Mouse (Mus musculus) lung, embryonic 15.5 days (tissue): ENCODE results near the gene Rai1. TPM values are rescaled to one million over a fixed set of nuclear protein-coding genes. Genes with fewer than 3 reads are reported as not detected.

Experiments used
- ATAC-seq: fragments of 200-750 bp; cut with Nextera tagmentation; 2 replicates; pipeline ENCODE4 v1.8.0; 2017; ENCODE audit warnings: moderate number of reproducible peaks, borderline replicate concordance; ENCODE audit not compliant: low FRiP score, low TSS enrichment; ENCODE audit errors: extremely low read depth
- H3K27ac ChIP-seq: fragments of 300-500 bp; sonication (generic); 2 replicates; pipeline ENCODE4 v1.5.1; 2015; ENCODE audit warnings: moderate library complexity, mild to moderate bottlenecking, inconsistent platforms
- H3K27me3 ChIP-seq: fragments of 300-500 bp; sonication (generic); 2 replicates; pipeline ENCODE4 v1.6.1; 2015; ENCODE audit warnings: inconsistent platforms
- H3K36me3 ChIP-seq: fragments of 300-500 bp; sonication (generic); 2 replicates; pipeline ENCODE4 v1.6.1; 2015; ENCODE audit warnings: inconsistent platforms
- H3K4me1 ChIP-seq: fragments of 300-500 bp; sonication (generic); 2 replicates; pipeline ENCODE4 v1.6.1; 2015; ENCODE audit warnings: inconsistent platforms
- H3K4me2 ChIP-seq: fragments of 300-500 bp; sonication (generic); 2 replicates; pipeline ENCODE4 v1.6.1; 2015; ENCODE audit warnings: inconsistent platforms, mild to moderate bottlenecking, moderate library complexity
- H3K4me3 ChIP-seq: fragments of 300-500 bp; sonication (generic); 2 replicates; pipeline ENCODE4 v1.5.1; 2015; ENCODE audit warnings: mild to moderate bottlenecking, inconsistent platforms
- H3K9ac ChIP-seq: fragments of 300-500 bp; sonication (generic); 2 replicates; pipeline ENCODE4 v1.6.1; 2015; ENCODE audit warnings: inconsistent platforms
- H3K9me3 ChIP-seq: fragments of 300-500 bp; sonication (generic); 2 replicates; pipeline ENCODE4 v1.6.1; 2016; ENCODE audit warnings: inconsistent platforms
- WGBS: fragments of 180-500 bp; shearing (Covaris S2); methylation state at CpG from one replicate; pipeline ENCODE4 v1.1.7; 2015; 5-methylcytosine and 5-hydroxymethylcytosine counted together
- polyA plus RNA-seq: library from polyadenylated mRNA; unstranded; fragments of >200 nt; fragmentation: Nextera tagmentation; extraction: Ambion mirVana; gene quantifications from 2 replicates; pipeline ENCODE4 v1.2.1, GENCODE M21; 2015

Rai1 gene
- polyA plus RNA-seq, 1 experiment from 2014 or later: 27.9 TPM

DNA sequence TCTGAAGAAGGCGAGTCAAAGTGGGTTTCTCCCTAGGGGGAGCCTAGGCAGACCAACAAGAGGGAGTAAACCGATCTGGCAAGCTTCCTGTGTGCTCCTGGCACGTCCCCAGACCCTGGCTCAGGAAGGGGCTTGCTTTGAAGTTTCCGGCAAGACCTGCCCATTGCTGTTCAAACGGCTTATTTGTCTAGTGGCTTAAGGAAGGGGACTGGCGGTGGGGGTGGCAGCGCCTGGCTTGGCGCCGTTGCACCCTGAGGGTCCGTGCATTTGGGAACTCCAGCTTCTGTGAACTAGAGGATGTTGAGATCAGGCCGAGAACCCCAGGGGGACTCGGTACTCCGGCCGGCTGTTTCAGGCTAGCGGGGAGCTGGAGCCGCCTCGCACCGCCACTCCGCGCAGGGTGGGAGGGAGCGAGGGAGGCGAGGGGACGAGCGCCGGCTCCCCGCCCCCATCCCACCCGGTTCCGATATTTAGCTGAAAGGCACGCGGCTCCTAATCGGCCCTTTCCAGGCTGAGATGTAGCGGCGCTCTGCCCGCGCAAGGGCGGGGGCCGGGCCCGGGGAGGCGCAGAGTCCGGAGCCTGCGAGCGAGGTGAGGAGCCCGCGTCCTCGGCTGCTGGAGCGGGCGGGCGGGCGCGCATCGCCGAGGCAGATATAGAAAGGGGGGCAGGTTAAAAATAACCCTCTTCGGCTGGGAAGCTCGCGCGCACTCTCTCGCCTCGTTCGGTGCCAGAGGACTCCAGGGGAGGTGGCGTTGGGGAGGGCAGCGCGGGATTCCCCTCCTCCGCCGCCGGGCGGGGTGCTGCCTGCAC is 70.8 kb downstream of the Rai1 start:
- Histone ChIP-seq H3K4me3 (peak overlapping the region; percentile 58), H3K9ac (peak overlapping the region; percentile 61), H3K27ac (peak overlapping the region; percentile 91), H3K36me3 (no peaks in the 10 kb centered on the region), H3K4me1 (peaks cover 90% of the 10 kb centered on the region), H3K4me2 (peak overlapping the region; percentile 99), H3K27me3 (no peaks in the 10 kb centered on the region), H3K9me3 (no peaks in the 10 kb centered on the region)
- ATAC-seq: peak; percentile 50
- WGBS: under 1% methylated on average over 66 of the region's 66 CpGs

DNA sequence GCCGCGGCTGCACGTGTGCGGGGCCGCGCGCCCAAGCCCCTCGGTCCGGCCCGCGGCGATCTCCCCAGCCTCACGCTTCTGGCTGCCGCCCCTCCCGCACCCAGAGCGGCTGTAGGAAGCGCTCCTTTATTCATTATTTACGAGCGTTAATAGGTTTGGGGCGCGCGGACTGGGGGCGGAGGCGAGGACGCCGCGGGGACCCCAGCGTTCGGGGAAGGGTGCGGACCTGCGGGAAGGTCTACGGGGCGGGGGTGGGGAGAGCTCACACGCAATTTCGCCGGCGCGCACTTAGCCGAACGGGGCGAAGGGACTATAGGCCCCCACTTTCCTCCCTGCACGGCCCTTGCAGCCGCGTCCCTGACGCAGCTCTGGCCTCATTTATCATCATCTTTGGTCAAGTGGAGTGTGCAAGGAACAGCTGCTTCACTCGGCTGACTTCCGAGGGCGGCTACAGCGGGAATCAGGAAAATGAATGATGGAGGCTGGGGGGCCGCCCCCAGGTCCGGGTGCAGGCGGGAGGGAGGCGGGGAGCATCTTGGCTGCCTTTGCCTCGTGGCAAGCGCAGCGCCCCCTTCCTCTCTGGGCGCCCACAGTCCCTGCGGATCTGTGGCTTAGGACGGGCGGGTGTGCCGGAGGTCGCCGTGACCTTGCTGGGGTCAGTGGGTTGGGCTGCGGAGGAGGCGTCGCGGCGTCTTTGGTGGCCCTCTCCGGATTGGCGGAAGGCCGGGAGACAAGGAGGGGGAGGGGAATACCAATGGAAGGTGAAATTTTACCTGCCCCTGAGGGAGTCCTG is 71.6 kb downstream of the Rai1 start:
- Histone ChIP-seq H3K4me3 (peak overlapping the region; percentile 58), H3K36me3 (no peaks in the 10 kb centered on the region), H3K27me3 (no peaks in the 10 kb centered on the region), H3K27ac (peak overlapping the region; percentile 91), H3K9me3 (no peaks in the 10 kb centered on the region), H3K4me1 (peaks cover 93% of the 10 kb centered on the region), H3K4me2 (peak overlapping the region; percentile 99), H3K9ac (peak overlapping the region; percentile 61)
- peak; percentile 25 for ATAC-seq
- under 1% methylated on average over 71 of the region's 71 CpGs for WGBS

DNA sequence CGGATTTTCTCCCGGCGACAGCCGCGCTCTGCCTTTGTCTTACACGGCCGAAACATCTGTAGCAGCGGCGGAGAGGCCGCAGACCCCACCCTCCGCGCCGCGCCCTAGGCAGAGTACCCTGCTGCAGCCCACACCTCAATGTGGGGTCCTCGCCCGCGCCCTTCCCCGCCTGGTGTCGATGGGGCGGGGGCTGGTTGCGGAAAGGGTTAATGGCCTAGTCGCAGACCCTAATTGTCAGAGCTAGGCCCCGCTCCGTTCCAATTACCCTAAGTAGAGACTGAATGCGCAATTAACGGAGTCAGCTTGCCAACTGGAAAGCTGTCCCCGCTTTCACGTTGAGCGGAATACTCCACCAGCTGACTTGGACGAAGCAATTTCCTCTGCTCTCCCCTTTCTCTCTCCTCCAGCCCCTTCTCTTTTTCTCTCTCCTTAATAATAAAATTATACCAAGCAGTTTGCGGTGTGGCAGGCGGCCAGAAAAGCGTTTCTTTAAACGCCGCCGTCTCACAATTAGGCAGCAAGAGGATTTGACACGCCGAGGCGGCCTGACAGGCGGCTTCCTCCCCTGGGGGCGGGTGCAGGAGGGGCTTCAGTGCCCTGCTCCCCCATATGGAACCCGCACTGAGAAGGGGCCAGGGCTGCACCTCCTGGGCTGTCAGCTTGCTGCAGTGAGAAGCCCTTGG is 72.3 kb downstream of the Rai1 start:
- H3K36me3 ChIP-seq: no peaks in the 10 kb centered on the region
- 1% methylated on average over 42 of the region's 42 CpGs for WGBS
- peaks cover 93% of the 10 kb centered on the region for H3K4me1 ChIP-seq
- H3K27ac ChIP-seq: peak overlapping the region; percentile 91
- no peaks in the 10 kb centered on the region for H3K27me3 ChIP-seq
- H3K9ac ChIP-seq: peak overlapping the region; percentile 61
- 0 out of 2 replicates have a peak, but pooled peaks have one; percentile 1 for ATAC-seq
- peak overlapping the region; percentile 58 for H3K4me3 ChIP-seq
- peak overlapping the region; percentile 99 for H3K4me2 ChIP-seq
- H3K9me3 ChIP-seq: no peaks in the 10 kb centered on the region

DNA sequence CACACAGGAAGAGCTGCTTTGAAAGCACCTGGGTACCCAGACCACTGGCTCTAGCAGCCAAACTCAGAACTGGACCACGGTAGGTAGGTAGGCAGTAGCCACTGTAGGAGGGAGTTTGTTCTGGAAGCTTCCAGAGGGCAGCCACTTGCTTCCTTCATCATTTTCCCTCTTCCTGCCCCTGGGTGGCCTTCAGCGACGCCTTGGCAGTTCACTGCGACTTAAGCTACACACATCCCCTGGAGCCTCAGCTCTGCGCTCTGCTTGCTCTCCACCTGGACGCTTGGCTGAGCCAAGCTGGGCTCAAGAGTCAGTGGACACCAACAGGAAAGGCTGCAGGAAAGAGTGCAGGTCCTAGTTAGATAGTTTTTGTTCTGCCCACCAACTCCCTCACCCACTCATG is 73.2 kb downstream of the Rai1 start:
- H3K27ac ChIP-seq: peak overlapping the region; percentile 91
- H3K27me3 ChIP-seq: no peaks in the 10 kb centered on the region
- H3K4me1 ChIP-seq: peaks cover 93% of the 10 kb centered on the region
- ATAC-seq: no peak
- H3K9ac ChIP-seq: no peak overlapping the region
- no peak overlapping the region for H3K4me3 ChIP-seq
- no peaks in the 10 kb centered on the region for H3K9me3 ChIP-seq
- H3K4me2 ChIP-seq: peak overlapping the region; percentile 99; the same call in 1 of the 2 replicates
- no peaks in the 10 kb centered on the region for H3K36me3 ChIP-seq
- WGBS: 34% methylated on average over 6 of the region's 6 CpGs

DNA sequence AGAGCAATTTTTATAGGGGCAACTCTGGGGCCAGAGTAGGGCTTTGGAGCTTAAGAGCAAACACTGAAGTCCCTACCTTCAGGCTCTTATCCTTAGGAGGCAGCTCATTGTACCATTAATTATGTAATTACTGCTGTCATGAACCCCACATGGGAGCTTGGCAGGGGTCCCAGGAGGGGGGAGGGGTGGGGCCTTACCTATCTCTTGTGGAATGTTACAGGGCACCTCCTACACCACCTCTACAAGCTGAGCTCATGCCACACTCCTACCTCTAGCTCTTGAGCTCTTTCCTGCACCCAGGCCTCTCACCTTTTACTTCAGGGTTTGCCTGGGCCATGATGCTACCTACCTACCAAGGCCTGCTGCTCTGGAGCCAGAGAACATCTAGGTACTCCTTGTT is 73.7 kb downstream of the Rai1 start:
- Histone ChIP-seq H3K4me1 (peaks cover 93% of the 10 kb centered on the region), H3K9me3 (no peaks in the 10 kb centered on the region), H3K27me3 (no peaks in the 10 kb centered on the region), H3K36me3 (no peaks in the 10 kb centered on the region), H3K4me3 (no peak overlapping the region), H3K4me2 (peak overlapping the region; percentile 99; the same call in 1 of the 2 replicates), H3K9ac (no peak overlapping the region), H3K27ac (peak overlapping the region; percentile 91)
- no peak for ATAC-seq

DNA sequence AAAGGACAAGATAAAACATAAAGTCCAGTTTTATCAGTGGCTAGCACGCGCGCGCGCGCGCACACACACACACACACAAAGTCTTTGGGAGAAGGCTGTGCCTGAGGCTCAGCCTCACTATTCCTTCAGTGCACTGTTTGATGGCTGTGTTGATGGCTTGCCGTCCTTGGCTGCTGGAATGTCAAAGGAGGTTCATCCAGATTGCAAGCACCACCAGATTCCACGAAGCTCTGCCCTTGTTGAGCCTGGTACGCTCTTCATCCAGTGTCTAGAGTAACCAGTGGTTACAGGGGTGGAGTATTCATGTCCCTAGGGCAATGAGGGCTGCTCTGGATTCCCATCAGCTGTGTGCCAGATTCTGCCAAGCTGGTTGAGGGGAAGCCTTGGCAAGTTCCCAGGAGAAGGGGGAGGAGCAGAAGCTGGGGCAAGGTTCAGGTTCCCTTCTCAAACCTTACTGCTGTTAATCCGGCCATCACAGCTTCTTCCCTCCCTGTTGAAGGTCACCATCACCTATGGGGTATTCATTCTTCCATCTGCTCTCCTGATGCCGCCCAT is 77.4 kb downstream of the Rai1 start:
- H3K27ac ChIP-seq: no peak overlapping the region
- peaks cover 17% of the 10 kb centered on the region for H3K36me3 ChIP-seq
- no peak overlapping the region for H3K4me3 ChIP-seq
- no peaks in the 10 kb centered on the region for H3K9me3 ChIP-seq
- peaks cover 88% of the 10 kb centered on the region for H3K4me1 ChIP-seq
- no peak for ATAC-seq
- H3K4me2 ChIP-seq: no peak overlapping the region
- no peaks in the 10 kb centered on the region for H3K27me3 ChIP-seq
- no peak overlapping the region for H3K9ac ChIP-seq
- WGBS: 77% methylated on average over 12 of the region's 12 CpGs

DNA sequence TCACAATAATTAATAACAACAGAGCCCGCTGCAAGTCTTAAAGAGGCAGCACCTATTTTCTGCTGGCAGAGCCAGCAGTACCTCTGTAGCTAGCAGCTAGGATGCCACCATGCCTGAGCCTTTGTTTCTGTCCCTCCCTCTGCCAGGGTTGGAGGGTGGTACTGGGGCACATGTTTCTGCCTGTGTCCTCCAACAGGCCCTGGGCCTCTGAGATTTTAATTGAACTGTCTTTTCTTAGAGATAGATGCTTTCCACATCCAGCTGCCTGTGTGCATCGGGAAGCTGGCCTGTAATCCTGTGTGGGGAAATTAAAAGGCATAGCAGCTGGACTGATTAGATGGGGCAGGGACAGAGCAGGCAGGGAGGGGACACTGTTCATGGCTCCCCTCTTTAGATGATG is 77.9 kb downstream of the Rai1 start:
- Histone ChIP-seq H3K9ac (no peak overlapping the region), H3K27ac (no peak overlapping the region), H3K36me3 (peaks cover 23% of the 10 kb centered on the region), H3K9me3 (no peaks in the 10 kb centered on the region), H3K4me1 (peaks cover 83% of the 10 kb centered on the region), H3K27me3 (no peaks in the 10 kb centered on the region), H3K4me3 (no peak overlapping the region), H3K4me2 (no peak overlapping the region)
- 45% methylated on average over 2 of the region's 2 CpGs for WGBS
- no peak for ATAC-seq

DNA sequence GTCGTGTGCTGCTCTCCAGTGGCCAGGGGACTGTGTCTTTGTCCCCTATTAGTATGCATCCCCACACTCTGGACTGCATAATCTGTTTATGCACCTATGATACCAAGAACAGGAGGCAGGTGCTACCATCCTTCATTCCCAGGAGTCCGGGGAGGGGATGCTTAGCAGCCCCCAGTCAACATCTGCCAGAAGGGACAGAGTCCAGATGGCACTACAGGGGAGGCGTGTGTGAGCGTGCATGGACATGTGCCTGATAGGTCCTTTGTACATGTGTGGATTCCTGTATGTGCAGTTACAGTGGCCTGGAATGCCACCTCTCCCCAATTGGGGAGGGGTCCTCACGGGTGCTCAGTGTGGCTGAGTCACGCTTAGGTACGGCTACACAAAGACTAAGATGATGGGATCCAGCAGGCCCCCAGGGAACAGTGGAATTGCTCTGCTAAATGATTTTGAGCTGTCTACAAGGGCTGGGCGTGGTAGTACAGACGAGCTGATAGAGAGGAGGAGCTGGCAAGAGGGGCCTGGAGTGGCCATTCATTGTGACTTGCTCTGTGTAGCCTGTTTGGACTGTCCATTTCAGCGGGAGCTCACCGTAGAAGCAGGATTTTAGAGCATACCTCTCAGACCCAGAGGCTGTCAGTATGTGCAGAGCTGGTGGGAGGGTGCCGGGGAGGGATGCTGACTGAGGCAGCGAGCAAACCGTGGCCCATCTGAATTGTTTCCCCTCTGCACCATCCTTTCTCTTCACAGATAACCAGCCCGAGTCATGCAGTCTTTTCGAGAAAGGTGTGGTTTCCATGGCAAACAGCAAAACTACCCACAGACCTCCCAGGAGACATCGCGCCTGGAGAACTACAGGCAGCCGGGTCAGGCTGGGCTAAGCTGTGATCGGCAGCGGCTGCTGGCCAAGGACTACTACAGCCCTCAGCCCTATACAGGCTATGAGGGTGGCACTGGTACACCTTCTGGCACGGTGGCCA is 79.8 kb downstream of the Rai1 start:
- H3K4me2 ChIP-seq: no peak overlapping the region
- no peaks in the 10 kb centered on the region for H3K9me3 ChIP-seq
- peaks cover 75% of the 10 kb centered on the region for H3K4me1 ChIP-seq
- no peaks in the 10 kb centered on the region for H3K27me3 ChIP-seq
- peaks cover 42% of the 10 kb centered on the region for H3K36me3 ChIP-seq
- no peak overlapping the region for H3K9ac ChIP-seq
- H3K27ac ChIP-seq: no peak overlapping the region
- no peak; the same call in 1 of the 2 replicates for ATAC-seq
- H3K4me3 ChIP-seq: no peak overlapping the region
- WGBS: 45% methylated on average over 22 of the region's 22 CpGs

DNA sequence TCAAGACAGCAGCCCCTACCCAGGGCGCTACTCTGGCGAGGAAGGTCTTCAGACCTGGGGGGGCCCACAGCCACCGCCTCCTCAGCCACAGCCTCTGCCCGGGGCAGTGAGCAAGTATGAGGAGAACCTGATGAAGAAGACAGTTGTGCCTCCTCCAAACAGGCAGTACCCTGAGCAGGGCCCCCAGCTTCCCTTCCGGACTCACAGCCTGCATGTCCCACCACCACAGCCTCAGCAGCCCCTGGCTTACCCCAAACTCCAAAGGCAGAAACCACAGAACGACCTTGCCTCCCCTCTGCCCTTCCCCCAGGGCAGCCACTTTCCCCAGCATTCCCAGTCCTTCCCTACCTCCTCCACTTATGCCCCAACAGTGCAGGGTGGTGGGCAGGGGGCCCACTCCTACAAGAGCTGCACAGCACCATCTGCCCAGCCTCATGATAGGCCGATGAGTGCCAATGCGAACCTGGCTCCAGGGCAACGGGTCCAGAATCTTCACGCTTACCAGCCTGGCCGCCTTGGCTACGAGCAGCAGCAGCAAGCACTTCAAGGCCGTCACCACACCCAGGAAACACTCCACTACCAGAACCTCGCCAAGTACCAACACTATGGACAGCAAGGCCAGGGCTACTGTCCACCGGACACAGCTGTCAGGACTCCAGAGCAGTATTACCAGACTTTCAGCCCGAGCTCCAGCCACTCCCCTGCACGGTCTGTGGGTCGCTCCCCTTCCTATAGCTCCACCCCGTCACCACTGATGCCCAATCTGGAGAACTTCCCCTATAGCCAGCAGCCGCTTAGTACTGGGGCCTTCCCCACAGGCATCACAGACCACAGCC is 80.8 kb downstream of the Rai1 start:
- Histone ChIP-seq H3K27me3 (no peaks in the 10 kb centered on the region), H3K4me2 (peak overlapping the region; percentile 1; the same call in 1 of the 2 replicates), H3K4me3 (no peak overlapping the region), H3K27ac (0 out of 2 replicates have a peak overlapping the region, but pooled peaks have one; percentile 2), H3K4me1 (peaks cover 67% of the 10 kb centered on the region), H3K9ac (no peak overlapping the region), H3K36me3 (peaks cover 51% of the 10 kb centered on the region), H3K9me3 (no peaks in the 10 kb centered on the region)
- WGBS: 65% methylated on average over 20 of the region's 20 CpGs
- no peak for ATAC-seq

DNA sequence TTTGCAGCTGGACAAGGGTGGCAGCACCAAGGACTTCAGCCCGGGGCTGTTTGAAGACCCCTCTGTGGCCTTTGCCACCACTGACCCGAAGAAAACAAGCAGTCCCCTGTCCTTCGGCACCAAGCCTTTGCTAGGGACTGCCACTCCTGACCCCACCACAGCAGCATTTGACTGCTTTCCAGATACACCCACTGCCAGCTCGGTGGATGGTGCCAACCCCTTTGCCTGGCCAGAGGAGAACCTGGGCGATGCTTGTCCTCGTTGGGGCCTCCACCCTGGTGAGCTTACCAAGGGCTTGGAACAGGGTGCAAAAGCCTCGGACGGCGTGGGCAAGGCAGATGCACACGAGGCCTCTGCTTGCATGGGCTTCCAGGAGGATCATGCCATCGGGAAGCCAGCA is 82.3 kb downstream of the Rai1 start:
- Histone ChIP-seq H3K9ac (no peak overlapping the region), H3K27ac (no peak overlapping the region), H3K27me3 (no peaks in the 10 kb centered on the region), H3K36me3 (peaks cover 63% of the 10 kb centered on the region), H3K9me3 (no peaks in the 10 kb centered on the region), H3K4me1 (peaks cover 52% of the 10 kb centered on the region), H3K4me3 (no peak overlapping the region), H3K4me2 (no peak overlapping the region)
- WGBS: 82% methylated on average over 11 of the region's 11 CpGs
- no peak for ATAC-seq
